Mouse (Mus musculus): Measurements from ENCODE around the gene Nutm1.

DNA sequence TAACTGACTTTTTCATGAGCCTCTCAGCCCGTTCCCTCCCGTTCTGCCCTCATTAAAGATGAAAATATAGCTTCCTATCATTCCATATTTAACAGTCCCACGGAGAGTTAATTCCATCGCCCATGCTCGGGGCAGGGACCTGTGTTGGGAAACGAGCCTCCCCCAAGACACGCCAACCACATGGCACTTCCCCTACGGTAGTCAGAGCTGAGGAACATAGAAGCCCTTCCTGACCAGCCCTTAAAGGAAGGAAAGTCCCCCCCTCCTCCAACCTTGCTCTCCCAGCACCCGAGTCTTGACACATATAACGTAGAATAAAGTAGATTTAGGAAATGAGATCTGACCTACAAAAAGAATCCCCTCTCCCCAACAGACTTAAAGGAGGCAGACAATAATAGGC lies 11.8 kb downstream of the Nutm1 start:
- TF ChIP-seq NELFE (IDR thresholded peaks at IDR 0.05; ENCODE audit: low read depth, low read length) (no peak), CHD2 (IDR thresholded peaks at IDR 0.05; ENCODE audit: low read length) (no peak), MAX (IDR thresholded peaks at IDR 0.05; ENCODE audit: low read length) (no peak), ZKSCAN1 (IDR thresholded peaks at IDR 0.05; ENCODE audit: low read depth, low read length) (no peak), CTCF (IDR thresholded peaks at IDR 0.05 in 2 of 3, conservative IDR thresholded peaks at IDR 0.05 in 1 of 3; ENCODE audit: control insufficient read depth in 1 of 3, insufficient read depth in 1 of 3, low read depth in 2 of 3, low read length in 3 of 3, poor library complexity in 1 of 3, severe bottlenecking in 1 of 3) (no peak), TAL1 (IDR thresholded peaks at IDR 0.05; ENCODE audit: low read length) (no peak), MXI1 (IDR thresholded peaks at IDR 0.05; ENCODE audit: low read depth, low read length) (no peak), JUND (IDR thresholded peaks at IDR 0.05; ENCODE audit: low read depth, low read length) (no peak), EP300 (IDR thresholded peaks at IDR 0.05; ENCODE audit: low read depth in 1 of 2, low read length in 2 of 2) (no peak), USF2 (IDR thresholded peaks at IDR 0.05; ENCODE audit: borderline replicate concordance in 1 of 2, insufficient read depth in 1 of 2, low read depth in 1 of 2, low read length in 2 of 2) (no peak), ZC3H11A (IDR thresholded peaks at IDR 0.05; ENCODE audit: low read depth, low read length) (no peak), POLR2A (IDR thresholded peaks at IDR 0.05; ENCODE audit: control insufficient read depth in 1 of 2, insufficient read depth in 1 of 2, low read depth in 1 of 2, low read length in 2 of 2, poor library complexity in 1 of 2) (no peak), RCOR1 (IDR thresholded peaks at IDR 0.05; ENCODE audit: low read depth, low read length) (no peak), HCFC1 (IDR thresholded peaks at IDR 0.05; ENCODE audit: low read depth, low read length) (no peak)
